9 mouse cellular contexts compared by ENCODE assay signal in the genomic region with DNA sequence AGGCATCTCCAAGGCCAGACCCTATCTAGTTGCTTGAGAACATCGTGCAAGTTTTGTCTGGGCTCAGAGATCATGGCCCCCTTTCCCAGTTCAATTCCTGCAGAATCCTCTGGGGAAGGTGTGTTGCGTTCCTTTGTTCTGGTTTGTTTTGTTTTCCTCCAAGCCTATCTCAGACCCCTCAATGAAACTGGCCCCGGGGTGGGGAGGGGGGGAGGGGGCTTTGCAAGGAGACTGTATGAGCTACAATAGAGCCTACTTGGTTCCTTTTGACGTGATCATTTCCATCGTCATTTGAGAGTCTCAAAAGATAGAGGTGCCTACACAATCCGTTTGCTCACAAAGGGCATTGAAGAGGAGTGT. TPM values are rescaled to one million over a fixed set of nuclear protein-coding genes. Genes with fewer than 3 reads are reported as not detected.
DNase-seq lines count a peak whose midpoint lies in the region; ATAC-seq and TF ChIP-seq lines count a peak whose summit lies in the region.
"Had no signal": no experiment of that assay in that cellular context is flagged by ENCODE, and none has a peak within 500 bp of the region (broad histone marks: within the 10 kb centered on the region; RNA-seq: fewer than 3 reads in every experiment).

No protein-coding gene starts in this region.

- H3K9ac ChIP-seq in hindbrain, embryonic 11.5 days (ENCODE audit: low read depth, low read length) = no peak overlapping the region
- no peak overlapping the region for H3K9ac ChIP-seq in hindbrain, embryonic 14.5 days
- no peak overlapping the region for H3K9ac ChIP-seq in ES-Bruce4 (ENCODE audit: low read depth, poor library complexity, severe bottlenecking)
- no peak overlapping the region for H3K9ac ChIP-seq in liver, embryonic 13.5 days

- TF ChIP-seq CTCF in ES-Bruce4 (IDR thresholded peaks at IDR 0.05; ENCODE audit: low read depth, low read length) = no peak

- no peak for TF ChIP-seq POLR2A in ES-Bruce4 (IDR thresholded peaks at IDR 0.05; ENCODE audit: insufficient read depth, low read length)

- H3K4me3 ChIP-seq in hindbrain, embryonic 11.5 days (ENCODE audit: low read depth, low read length) = no peak overlapping the region
- no peak overlapping the region for H3K4me3 ChIP-seq in hindbrain, embryonic 14.5 days (replicated peaks; ENCODE audit: low read length)
- 0 out of 2 replicates have a peak overlapping the region, but pooled peaks have one; percentile 10 for H3K4me3 ChIP-seq in ES-Bruce4 (ENCODE audit: low read depth, low read length)
- H3K4me3 ChIP-seq in embryonic facial prominence, embryonic 10.5 days = no peak overlapping the region
- no peak overlapping the region for H3K4me3 ChIP-seq in liver, embryonic 13.5 days (replicated peaks)

- no peaks in the 10 kb centered on the region for H3K9me3 ChIP-seq in hindbrain, embryonic 11.5 days (ENCODE audit: control insufficient read depth, low read length)
- H3K9me3 ChIP-seq in hindbrain, embryonic 14.5 days (ENCODE audit: control insufficient read depth, low read length) = no peaks in the 10 kb centered on the region
- H3K9me3 ChIP-seq in ES-Bruce4 (replicated peaks; ENCODE audit: control insufficient read depth, insufficient read depth, low read length, poor library complexity, severe bottlenecking) = peaks cover 8% of the 10 kb centered on the region
- H3K9me3 ChIP-seq in embryonic facial prominence, embryonic 10.5 days = no peaks in the 10 kb centered on the region
- H3K9me3 ChIP-seq in liver, embryonic 13.5 days (replicated peaks) = no peaks in the 10 kb centered on the region

- H3K4me2 ChIP-seq in hindbrain, embryonic 11.5 days (replicated peaks; ENCODE audit: low read depth, low read length) = no peak overlapping the region
- no peak overlapping the region for H3K4me2 ChIP-seq in hindbrain, embryonic 14.5 days (replicated peaks)
- peak overlapping the region; percentile 64 for H3K4me2 ChIP-seq in liver, embryonic 13.5 days

- H3K27ac ChIP-seq in hindbrain, embryonic 11.5 days (ENCODE audit: low read depth, low read length) = no peak overlapping the region
- no peak overlapping the region for H3K27ac ChIP-seq in hindbrain, embryonic 14.5 days
- peak overlapping the region; percentile 21 for H3K27ac ChIP-seq in ES-Bruce4 (ENCODE audit: insufficient read depth, low read length)
- peak overlapping the region; percentile 57; the same call in 1 of the 2 replicates for H3K27ac ChIP-seq in embryonic facial prominence, embryonic 10.5 days (replicated peaks)
- H3K27ac ChIP-seq in liver, embryonic 13.5 days = no peak overlapping the region

- peaks cover 37% of the 10 kb centered on the region for H3K27me3 ChIP-seq in hindbrain, embryonic 11.5 days (ENCODE audit: control insufficient read depth, insufficient read depth, low read length)
- peaks cover 48% of the 10 kb centered on the region for H3K27me3 ChIP-seq in hindbrain, embryonic 14.5 days (ENCODE audit: control insufficient read depth, insufficient read depth, low read length)
- H3K27me3 ChIP-seq in ES-Bruce4 (ENCODE audit: control insufficient read depth, insufficient read depth, low read length, poor library complexity, severe bottlenecking) = no peaks in the 10 kb centered on the region
- H3K27me3 ChIP-seq in embryonic facial prominence, embryonic 10.5 days (replicated peaks; ENCODE audit: low read depth, poor library complexity, severe bottlenecking) = peaks cover 61% of the 10 kb centered on the region
- peaks cover 39% of the 10 kb centered on the region for H3K27me3 ChIP-seq in liver, embryonic 13.5 days

- 14% methylated on average over 6 of the region's 6 CpGs for WGBS in hindbrain, embryonic 11.5 days
- 10% methylated on average over 6 of the region's 6 CpGs for WGBS in hindbrain, embryonic 14.5 days
- 8% methylated on average over 6 of the region's 6 CpGs for WGBS in embryonic facial prominence, embryonic 10.5 days
- WGBS in liver, embryonic 13.5 days (ENCODE audit: insufficient replicate concordance) = 9% methylated on average over 6 of the region's 6 CpGs

- no peaks in the 10 kb centered on the region for H3K36me3 ChIP-seq in hindbrain, embryonic 11.5 days (ENCODE audit: control insufficient read depth, insufficient read depth, low read length)
- no peaks in the 10 kb centered on the region for H3K36me3 ChIP-seq in hindbrain, embryonic 14.5 days (replicated peaks; ENCODE audit: control insufficient read depth, insufficient read depth)
- H3K36me3 ChIP-seq in ES-Bruce4 (ENCODE audit: control insufficient read depth, insufficient read depth, low read length, poor library complexity, severe bottlenecking) = no peaks in the 10 kb centered on the region
- no peaks in the 10 kb centered on the region for H3K36me3 ChIP-seq in embryonic facial prominence, embryonic 10.5 days (replicated peaks)
- H3K36me3 ChIP-seq in liver, embryonic 13.5 days = no peaks in the 10 kb centered on the region
- H3K36me3 ChIP-seq: G1E had no signal

- H3K4me1 ChIP-seq in hindbrain, embryonic 11.5 days (replicated peaks; ENCODE audit: control insufficient read depth, insufficient read depth, low read length) = peaks cover 12% of the 10 kb centered on the region
- peaks cover 23% of the 10 kb centered on the region for H3K4me1 ChIP-seq in hindbrain, embryonic 14.5 days (replicated peaks; ENCODE audit: control insufficient read depth, insufficient read depth, low read length)
- no peaks in the 10 kb centered on the region for H3K4me1 ChIP-seq in ES-Bruce4 (ENCODE audit: control insufficient read depth, insufficient read depth, low read length)
- H3K4me1 ChIP-seq in embryonic facial prominence, embryonic 10.5 days = peaks cover 36% of the 10 kb centered on the region
- H3K4me1 ChIP-seq in liver, embryonic 13.5 days (replicated peaks) = peaks cover 23% of the 10 kb centered on the region

- DNase-seq in hindbrain, embryonic 11.5 days (ENCODE audit: low spot score) = no peak
- DNase-seq in hindbrain, embryonic 14.5 days (ENCODE audit: low spot score) = no peak
- no peak for DNase-seq in embryonic facial prominence, embryonic 10.5 days (ENCODE audit: low spot score)
- DNase-seq in liver, embryonic 13.5 days = no peak
- DNase-seq in cerebellum, adult 8-10 months = no peak
- no peak for DNase-seq in MN1 (ENCODE audit: low spot score)
- DNase-seq in cerebellum, adult 11 months = no peak

- no peak for TF ChIP-seq EP300 in ES-Bruce4 (IDR thresholded peaks at IDR 0.05; ENCODE audit: insufficient read depth, low read depth, low read length)

- peak; percentile 42; the same call in 1 of the 2 replicates for ATAC-seq in hindbrain, embryonic 11.5 days (ENCODE audit: low FRiP score)
- no peak for ATAC-seq in hindbrain, embryonic 14.5 days (ENCODE audit: low FRiP score)
- ATAC-seq in liver, embryonic 13.5 days (ENCODE audit: low read depth) = no peak

RNA-seq across cellular contexts. Expression of gene Thbd, which starts 0.8 kb away (rescaled TPM):
- polyA plus RNA-seq in hindbrain, embryonic 11.5 days (2014; fragmentation: Nextera tagmentation; extraction: Ambion mirVana) = 6.8 and 7.4 TPM in 2 replicates
- polyA plus RNA-seq in hindbrain, embryonic 14.5 days (2014; fragmentation: Nextera tagmentation; extraction: Ambion mirVana) = 8.2 and 8.5 TPM in 2 replicates
- 1.2 and 1.5 TPM in 2 replicates for polyA plus RNA-seq in ES-Bruce4 (2011; ENCODE audit: insufficient read depth, insufficient read length, low read depth, missing spikeins)
- 6.3 and 7.3 TPM in 2 replicates for polyA plus RNA-seq in embryonic facial prominence, embryonic 10.5 days (2016; fragmentation: Nextera tagmentation; extraction: Ambion mirVana)
- polyA plus RNA-seq in liver, embryonic 13.5 days (2015; fragmentation: Nextera tagmentation; extraction: Ambion mirVana) = 1.3 and 1.9 TPM in 2 replicates
- polyA plus RNA-seq: G1E had no signal

RNA-seq across cellular contexts. Expression of gene Sstr4, which starts 13.6 kb away (rescaled TPM):
- 0.75 and 0.85 TPM in 2 replicates for polyA plus RNA-seq in hindbrain, embryonic 11.5 days (2014; fragmentation: Nextera tagmentation; extraction: Ambion mirVana)
- polyA plus RNA-seq in hindbrain, embryonic 14.5 days (2014; fragmentation: Nextera tagmentation; extraction: Ambion mirVana) = 3.7 and 4.1 TPM in 2 replicates
- polyA plus RNA-seq in ES-Bruce4 (2011; ENCODE audit: insufficient read depth, insufficient read length, low read depth, missing spikeins) = not detected in 2 replicates
- 0.85 and 1.0 TPM in 2 replicates for polyA plus RNA-seq in embryonic facial prominence, embryonic 10.5 days (2016; fragmentation: Nextera tagmentation; extraction: Ambion mirVana)
- polyA plus RNA-seq in liver, embryonic 13.5 days (2015; fragmentation: Nextera tagmentation; extraction: Ambion mirVana) = not detected in 2 replicates
- polyA plus RNA-seq: G1E had no signal

RNA-seq across cellular contexts. Expression of gene Cd93, which starts 34.6 kb away (rescaled TPM):
- polyA plus RNA-seq in hindbrain, embryonic 11.5 days (2014; fragmentation: Nextera tagmentation; extraction: Ambion mirVana) = 6.2 and 7.5 TPM in 2 replicates
- 10.1 and 10.3 TPM in 2 replicates for polyA plus RNA-seq in hindbrain, embryonic 14.5 days (2014; fragmentation: Nextera tagmentation; extraction: Ambion mirVana)
- polyA plus RNA-seq in ES-Bruce4 (2011; ENCODE audit: insufficient read depth, insufficient read length, low read depth, missing spikeins) = 0.15 TPM in 1 of 2 replicates, not detected in the other
- polyA plus RNA-seq in embryonic facial prominence, embryonic 10.5 days (2016; fragmentation: Nextera tagmentation; extraction: Ambion mirVana) = 5.1 and 5.6 TPM in 2 replicates
- 2.1 and 2.3 TPM in 2 replicates for polyA plus RNA-seq in liver, embryonic 13.5 days (2015; fragmentation: Nextera tagmentation; extraction: Ambion mirVana)

Comparison
In these comparisons a context has a peak if more than half of its experiments do, and no peak if none do; other contexts are left out.
1. H3K27ac ChIP-seq: peak in ES-Bruce4 (single experiment) and embryonic facial prominence, embryonic 10.5 days (single experiment); none in hindbrain, embryonic 11.5 days (single experiment), hindbrain, embryonic 14.5 days (single experiment) and liver, embryonic 13.5 days (single experiment).